Mouse (Mus musculus) lung, postnatal 0 days (tissue): ENCODE results near the gene Best1.

ENCODE experiments used
- CTCF ChIP-seq: IDR thresholded peaks from 2 replicates; pipeline ENCODE4 v1.5.1; 2016; ENCODE audit warnings: antibody characterized with exemption, mild to moderate bottlenecking
- EP300 ChIP-seq: IDR thresholded peaks from 2 replicates; pipeline ENCODE4 v1.6.1; 2016; ENCODE audit warnings: antibody characterized with exemption, mild to moderate bottlenecking, control low read depth

DNA sequence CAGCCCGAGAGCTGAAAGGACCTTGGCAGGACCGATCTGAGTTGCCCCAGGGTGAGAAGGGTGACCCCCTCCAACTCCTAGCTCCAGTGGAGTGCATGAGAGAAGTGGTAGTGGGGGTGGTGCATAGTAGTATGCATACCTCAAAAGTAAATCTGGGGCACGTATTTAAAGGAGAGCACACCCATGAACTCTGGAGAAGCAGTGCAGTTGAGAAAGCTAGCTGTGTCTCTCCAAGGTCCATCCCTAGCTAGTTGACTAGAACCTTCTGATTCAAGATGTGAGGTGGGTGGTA, 17.0 kb upstream of the Best1 start:
- TF ChIP-seq CTCF (no peak), EP300 (no peak)
